Mouse (Mus musculus) heart, postnatal 0 days (tissue): Measurements from ENCODE around the gene Metrn.

Experiments used
- CTCF ChIP-seq: IDR thresholded peaks from 2 replicates; pipeline ENCODE4 v1.5.1; 2016; ENCODE audit warnings: antibody characterized with exemption, control low read depth, low read depth
- EP300 ChIP-seq: IDR thresholded peaks from 2 replicates; pipeline ENCODE4 v1.6.1; 2016; ENCODE audit warnings: antibody characterized with exemption, low read depth

GRCm38 (mm10) chr17:25751446-25751845, 45.5 kb downstream of the Metrn start:
- TF ChIP-seq CTCF: no peak
- no peak for TF ChIP-seq EP300
